In the genomic region with DNA sequence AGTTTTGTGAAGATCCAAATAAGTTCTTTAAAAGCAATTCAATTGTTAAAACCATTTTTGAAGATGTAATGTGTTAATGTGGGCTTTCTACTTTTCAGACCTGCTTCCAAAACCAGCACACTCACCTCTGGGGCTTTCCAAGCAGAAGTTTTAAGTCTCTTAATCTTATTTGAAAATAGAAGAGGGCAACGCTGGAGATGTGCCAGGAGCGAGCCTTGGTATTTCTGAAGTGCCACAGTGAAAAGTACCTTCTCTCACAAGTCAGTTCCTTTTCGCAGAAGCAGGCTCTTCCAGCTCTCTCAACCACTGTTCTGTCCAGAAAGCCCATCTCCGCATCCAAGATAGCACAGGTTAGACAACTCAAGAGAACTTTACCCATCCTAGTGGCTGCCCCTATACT, we compare ENCODE assay signal across 10 mouse cellular contexts.
"Had no signal": no experiment of that assay in that cellular context is flagged by ENCODE, and none has a peak within 500 bp of the region (broad histone marks: within the 10 kb centered on the region; RNA-seq: fewer than 3 reads in every experiment).

No protein-coding gene starts in this region.

- DNase-seq: kidney, adult 8-10 months; kidney, postnatal 25 days; layer of hippocampus, adult 9-11 months; liver, embryonic 13.5 days; midbrain, embryonic 14.5 days; thymus, postnatal 25 days had no signal

- H3K9me3 ChIP-seq: kidney, embryonic 15.5 days; liver, embryonic 13.5 days had no signal

- H3K9ac ChIP-seq: kidney, embryonic 15.5 days; liver, embryonic 13.5 days had no signal

- H3K27ac ChIP-seq: kidney, embryonic 15.5 days; layer of hippocampus, adult 2 months; liver, embryonic 13.5 days had no signal

- H3K36me3 ChIP-seq: kidney, embryonic 15.5 days; liver, embryonic 13.5 days had no signal

- ATAC-seq: intestine, postnatal 0 days had no signal

- H3K4me2 ChIP-seq: kidney, embryonic 15.5 days; liver, embryonic 13.5 days; midbrain, embryonic 11.5 days had no signal

- H3K4me3 ChIP-seq: kidney, embryonic 15.5 days; layer of hippocampus, adult 2 months; liver, embryonic 13.5 days had no signal
